Mouse (Mus musculus) heart, embryonic 16.5 days (tissue): Measurements from ENCODE around the gene Srrm1. TPM values are rescaled to one million over a fixed set of nuclear protein-coding genes. Genes with fewer than 3 reads are reported as not detected.
"Not testable (repeated sequence)": the region's sequence is repeated elsewhere in the genome, so short reads cannot be mapped to it uniquely, and the experiment has no call there.

Source experiments
- ATAC-seq: fragments of 200-750 bp; cut with Nextera tagmentation; replicated peaks from 2 replicates; pipeline ENCODE4 v1.8.0; 2017; ENCODE audit warnings: moderate number of reproducible peaks; ENCODE audit not compliant: insufficient read depth, low FRiP score; ENCODE audit errors: extremely low read depth
- H3K27ac ChIP-seq: fragments of 300-500 bp; sonication (generic); 2 replicates; pipeline ENCODE4 v1.5.1; 2014; ENCODE audit warnings: mild to moderate bottlenecking, low read length, control low read depth, moderate library complexity
- H3K27me3 ChIP-seq: fragments of 300-500 bp; sonication (generic); 2 replicates; pipeline ENCODE4 v1.6.1; 2014; ENCODE audit warnings: low read length, mixed read lengths; ENCODE audit not compliant: control insufficient read depth, insufficient read depth
- H3K36me3 ChIP-seq: fragments of 300-500 bp; sonication (generic); 2 replicates; pipeline ENCODE4 v1.6.1; 2014; ENCODE audit not compliant: control insufficient read depth, insufficient read depth
- H3K4me1 ChIP-seq: fragments of 300-500 bp; sonication (generic); 2 replicates; pipeline ENCODE4 v1.6.1; 2014; ENCODE audit warnings: low read length, mixed read lengths; ENCODE audit not compliant: control insufficient read depth, insufficient read depth
- H3K4me2 ChIP-seq: fragments of 300-500 bp; sonication (generic); 2 replicates; pipeline ENCODE4 v1.6.1; 2014; ENCODE audit warnings: low read depth, mild to moderate bottlenecking, control low read depth, low read length
- H3K4me3 ChIP-seq: fragments of 300-500 bp; sonication (generic); 2 replicates; pipeline ENCODE4 v1.5.1; 2014; ENCODE audit warnings: mild to moderate bottlenecking, control low read depth, low read length
- H3K9ac ChIP-seq: fragments of 300-500 bp; sonication (generic); 2 replicates; pipeline ENCODE4 v1.6.1; 2014; ENCODE audit warnings: low read length, control low read depth
- H3K9me3 ChIP-seq: fragments of 300-500 bp; sonication (generic); replicated peaks from 2 replicates; pipeline ENCODE4 v1.6.1; 2016; ENCODE audit warnings: low read length; ENCODE audit not compliant: control insufficient read depth
- WGBS: fragments of 180-500 bp; shearing (Covaris S2); extraction: QIAGEN DNeasy Blood & Tissue Kit; methylation state at CpG from one replicate; pipeline ENCODE4 v1.1.7; 2014; 5-methylcytosine and 5-hydroxymethylcytosine counted together
- polyA plus RNA-seq: library from polyadenylated mRNA; unstranded; fragments of >200 nt; fragmentation: Nextera tagmentation; extraction: Ambion mirVana; gene quantifications from 2 replicates; pipeline ENCODE4 v1.2.1, GENCODE M21; 2015

The Srrm1 gene
- polyA plus RNA-seq, 1 experiment from 2014 or later = 145 TPM

DNA sequence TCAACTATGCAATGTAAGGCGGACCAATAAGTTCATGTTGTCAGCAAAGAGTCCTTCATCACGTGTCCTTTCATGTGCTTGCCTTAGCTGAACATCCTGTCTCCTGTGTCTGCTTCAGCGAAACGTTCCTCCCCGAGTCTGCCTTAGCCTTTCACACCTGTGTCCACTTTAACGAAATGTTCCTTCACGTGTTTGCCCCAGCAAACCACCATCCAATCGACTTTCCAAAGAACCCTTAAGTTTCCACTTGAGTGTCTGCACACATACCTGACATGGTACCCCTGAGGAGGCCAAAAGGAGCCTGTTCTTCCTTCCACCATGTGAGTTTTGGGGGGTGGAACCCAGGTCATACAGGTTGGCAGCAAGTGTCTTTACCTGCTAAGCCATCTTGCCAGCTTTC is 61.9 kb downstream of the Srrm1 start:
- ATAC-seq = no peak
- H3K4me2 ChIP-seq = no peak overlapping the region
- H3K36me3 ChIP-seq = no peaks in the 10 kb centered on the region
- H3K27ac ChIP-seq = no peak overlapping the region
- H3K4me3 ChIP-seq = no peak overlapping the region
- no peaks in the 10 kb centered on the region for H3K27me3 ChIP-seq
- H3K4me1 ChIP-seq = peaks cover 30% of the 10 kb centered on the region
- WGBS = 90% methylated on average over 8 of the region's 8 CpGs
- no peaks in the 10 kb centered on the region for H3K9me3 ChIP-seq
- no peak overlapping the region for H3K9ac ChIP-seq

DNA sequence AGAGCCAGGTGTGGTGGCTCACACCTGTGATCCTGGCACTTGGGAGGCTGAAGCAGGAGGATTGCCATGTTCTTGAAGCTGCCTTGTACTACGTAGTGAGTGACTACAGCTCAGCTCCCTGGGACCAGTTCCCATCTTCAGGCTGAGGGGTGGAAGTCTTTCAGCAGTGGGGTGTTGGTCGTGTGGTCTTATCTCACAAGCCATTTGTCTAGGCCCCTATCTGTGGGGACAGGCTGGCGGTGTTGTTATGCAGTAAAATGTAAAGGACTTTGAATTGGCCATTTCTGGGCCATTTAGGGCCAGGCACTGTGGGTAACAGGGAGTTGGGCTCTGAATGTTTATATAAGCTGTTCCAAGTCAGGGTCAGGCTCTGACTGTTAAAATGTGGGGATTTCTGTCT is 65.1 kb downstream of the Srrm1 start:
- Histone ChIP-seq H3K4me3 (no peak overlapping the region), H3K36me3 (no peaks in the 10 kb centered on the region), H3K9ac (no peak overlapping the region), H3K4me1 (peaks cover 36% of the 10 kb centered on the region), H3K4me2 (no peak overlapping the region), H3K27ac (no peak overlapping the region), H3K27me3 (no peaks in the 10 kb centered on the region), H3K9me3 (no peaks in the 10 kb centered on the region)
- ATAC-seq = no peak
- WGBS = 65% methylated on average over 3 of the region's 3 CpGs

DNA sequence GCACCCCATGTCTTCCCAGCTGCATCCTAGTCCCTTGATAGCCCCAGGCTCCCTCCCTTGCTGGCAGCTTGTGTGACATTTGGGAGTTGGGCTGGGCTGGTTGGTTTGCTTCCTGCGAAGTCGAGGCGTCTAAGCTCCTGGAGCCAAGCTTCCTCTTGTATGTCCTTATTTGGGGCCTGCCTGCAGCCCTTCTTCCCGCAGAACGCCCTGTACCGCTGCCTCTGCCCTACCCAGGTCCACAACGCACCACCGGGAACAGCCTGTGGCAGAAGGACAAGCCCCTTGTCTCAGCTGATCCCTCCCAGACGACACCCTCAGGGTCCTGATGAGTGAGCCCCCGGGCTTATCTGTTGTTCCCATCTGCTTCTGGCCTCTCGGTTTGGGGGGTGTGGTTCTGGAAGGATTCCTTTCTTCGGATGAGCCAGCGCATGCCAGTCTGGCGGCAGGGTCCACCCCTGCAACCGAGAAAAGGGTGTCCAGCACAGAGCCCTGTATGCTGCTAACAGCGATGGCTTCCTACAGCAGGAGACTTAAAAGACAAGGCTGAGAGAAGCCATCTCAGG is 66.2 kb downstream of the Srrm1 start:
- 6% methylated on average over 16 of the region's 16 CpGs for WGBS
- Histone ChIP-seq H3K4me2 (peak overlapping the region; percentile 55), H3K27me3 (no peaks in the 10 kb centered on the region), H3K36me3 (no peaks in the 10 kb centered on the region), H3K27ac (peak overlapping the region; percentile 83), H3K4me1 (peaks cover 27% of the 10 kb centered on the region), H3K9ac (peak overlapping the region; percentile 62), H3K4me3 (peak overlapping the region; percentile 24), H3K9me3 (no peaks in the 10 kb centered on the region)
- ATAC-seq = peak; percentile 72

DNA sequence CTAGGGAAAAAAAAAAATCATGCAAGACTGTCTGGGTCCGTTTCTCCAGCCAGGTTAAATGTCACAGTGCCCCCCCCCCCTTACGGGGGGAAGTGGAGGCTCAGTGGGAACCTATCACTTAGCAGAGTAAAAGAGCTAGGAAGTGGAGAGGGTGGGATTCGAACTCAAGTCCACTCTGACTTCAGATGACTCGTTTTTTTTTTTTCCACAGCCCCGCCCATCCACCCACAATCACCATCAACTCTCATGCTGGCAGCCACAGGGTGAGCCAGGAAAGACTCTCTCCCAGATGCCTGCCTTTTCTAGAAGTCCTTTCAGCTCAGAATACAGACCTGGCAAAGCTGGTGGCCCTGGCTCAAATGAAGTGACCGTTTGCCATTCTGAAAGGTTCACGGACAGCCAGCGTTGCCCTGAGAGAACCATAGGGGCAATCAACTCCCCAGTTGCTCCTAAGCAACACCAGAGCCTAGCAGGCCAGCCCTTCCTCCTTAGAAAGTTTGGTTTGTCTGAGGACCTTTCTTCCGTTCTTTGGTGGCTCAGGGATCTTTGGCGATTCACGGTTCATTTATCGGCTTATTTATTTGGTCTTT is 67.0 kb downstream of the Srrm1 start:
- H3K9me3 ChIP-seq = no peaks in the 10 kb centered on the region
- H3K4me3 ChIP-seq = no peak overlapping the region
- no peaks in the 10 kb centered on the region for H3K36me3 ChIP-seq
- 58% methylated on average over 12 of the region's 12 CpGs for WGBS
- peak overlapping the region; percentile 83 for H3K27ac ChIP-seq
- no peak for ATAC-seq
- no peaks in the 10 kb centered on the region for H3K27me3 ChIP-seq
- H3K9ac ChIP-seq = peak overlapping the region; percentile 62; the same call in 1 of the 2 replicates
- peaks cover 23% of the 10 kb centered on the region for H3K4me1 ChIP-seq
- no peak overlapping the region for H3K4me2 ChIP-seq

DNA sequence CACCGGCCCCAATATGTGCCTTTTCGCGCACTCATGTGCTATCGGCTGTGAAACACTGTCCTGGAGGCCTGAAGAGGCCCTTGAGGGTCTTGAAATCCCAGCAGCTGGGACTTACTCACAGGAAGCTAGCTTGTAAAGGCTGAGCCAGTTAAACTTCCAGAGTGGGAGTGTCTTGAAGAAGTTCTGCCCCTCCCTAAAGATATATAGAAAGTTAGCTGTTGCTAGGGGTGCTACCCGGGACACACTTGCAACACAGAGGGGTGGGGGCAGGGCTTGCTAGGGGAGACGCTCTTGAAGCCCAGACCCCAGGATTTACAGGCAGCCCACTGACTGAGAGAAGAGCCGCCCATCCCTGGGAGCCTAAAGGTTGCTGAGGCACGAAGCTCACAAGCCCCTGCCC is 67.7 kb downstream of the Srrm1 start:
- Histone ChIP-seq H3K9ac (no peak overlapping the region), H3K4me2 (no peak overlapping the region), H3K27ac (no peak overlapping the region), H3K9me3 (no peaks in the 10 kb centered on the region), H3K4me1 (peaks cover 23% of the 10 kb centered on the region), H3K36me3 (no peaks in the 10 kb centered on the region), H3K4me3 (no peak overlapping the region), H3K27me3 (no peaks in the 10 kb centered on the region)
- WGBS = 56% methylated on average over 8 of the region's 8 CpGs
- no peak for ATAC-seq

DNA sequence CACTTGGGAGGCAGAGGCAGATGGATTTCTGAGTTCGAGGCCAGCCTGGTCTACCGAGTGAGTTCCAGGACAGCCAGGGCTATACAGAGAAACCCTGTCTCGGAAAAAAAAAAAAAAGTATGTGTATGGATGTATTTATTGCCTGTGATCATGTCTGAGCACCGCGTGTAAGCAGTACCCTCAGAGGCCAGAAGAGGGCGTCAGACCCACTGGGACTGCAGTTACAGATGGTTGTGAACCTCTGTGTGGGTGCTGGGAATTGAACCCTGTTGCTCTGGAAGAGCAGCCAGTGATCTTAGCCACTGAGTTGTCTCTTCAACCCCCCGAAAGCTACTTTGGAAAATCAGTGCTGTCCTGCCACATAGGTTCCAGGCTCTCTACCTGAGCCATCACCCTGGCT is 69.2 kb downstream of the Srrm1 start:
- Histone ChIP-seq H3K9ac (no peak overlapping the region), H3K27me3 (no peaks in the 10 kb centered on the region), H3K4me1 (peaks cover 23% of the 10 kb centered on the region), H3K4me3 (no peak overlapping the region), H3K27ac (no peak overlapping the region), H3K9me3 (no peaks in the 10 kb centered on the region), H3K4me2 (no peak overlapping the region), H3K36me3 (no peaks in the 10 kb centered on the region)
- WGBS = 82% methylated on average over 7 of the region's 7 CpGs
- ATAC-seq = no peak

DNA sequence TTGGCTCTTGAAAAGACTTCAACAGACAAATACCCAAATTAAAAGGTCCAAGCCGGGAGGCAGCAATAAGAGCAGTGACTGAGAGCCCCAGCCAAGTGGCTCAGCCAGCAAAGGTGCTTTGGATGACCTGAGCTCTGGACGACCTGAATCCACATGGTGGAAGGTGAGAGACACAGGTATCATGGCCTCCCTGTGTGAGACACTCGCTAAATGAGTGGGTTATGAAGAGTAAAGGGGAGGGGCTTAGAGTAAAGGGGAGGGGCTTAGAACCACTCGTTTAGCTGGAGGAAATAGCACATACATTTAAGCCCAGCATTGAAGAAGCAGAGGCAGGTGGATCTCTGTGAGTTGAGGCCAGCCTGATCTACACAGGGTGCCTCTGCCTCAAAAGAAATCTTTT is 69.7 kb downstream of the Srrm1 start:
- Histone ChIP-seq H3K27me3 (no peaks in the 10 kb centered on the region), H3K4me1 (peaks cover 23% of the 10 kb centered on the region), H3K27ac (no peak overlapping the region), H3K9me3 (no peaks in the 10 kb centered on the region), H3K4me3 (no peak overlapping the region), H3K9ac (no peak overlapping the region), H3K36me3 (no peaks in the 10 kb centered on the region), H3K4me2 (no peak overlapping the region)
- ATAC-seq = no peak
- 69% methylated on average over 4 of the region's 4 CpGs for WGBS

DNA sequence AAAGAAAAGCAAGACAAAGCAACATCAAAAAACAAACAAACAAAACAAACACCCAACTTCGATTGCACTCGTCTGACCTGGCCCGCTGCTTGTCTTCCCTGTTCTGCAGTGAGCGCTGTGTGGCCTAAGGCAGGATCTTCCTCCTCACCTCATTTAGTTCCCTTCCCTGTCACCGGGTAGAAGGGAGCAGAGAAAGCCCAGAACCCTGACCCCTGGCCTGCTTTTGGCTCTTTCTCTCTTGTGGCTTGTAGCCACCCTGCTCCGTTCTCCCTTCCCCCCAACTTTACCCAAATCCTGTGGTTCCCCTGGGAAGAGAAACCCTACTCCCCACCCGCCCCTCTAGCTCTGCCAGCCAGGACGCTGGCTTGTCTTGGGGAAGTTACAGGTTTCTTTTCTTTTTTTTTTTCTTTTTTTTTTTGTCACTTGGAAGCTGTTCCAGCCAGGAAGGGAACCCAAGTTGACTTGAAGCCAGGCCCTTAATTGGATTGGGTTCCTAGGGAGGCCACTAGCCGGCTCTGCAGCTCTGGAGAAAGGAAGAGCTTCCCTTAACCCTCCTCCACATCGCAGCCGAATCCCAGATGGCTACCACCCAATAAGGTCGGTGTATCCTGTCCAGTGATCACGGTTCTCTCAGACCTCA is 70.3 kb downstream of the Srrm1 start:
- 54% methylated on average over 13 of the region's 13 CpGs for WGBS
- Histone ChIP-seq H3K4me3 (no peak overlapping the region), H3K9me3 (no peaks in the 10 kb centered on the region), H3K4me2 (no peak overlapping the region), H3K4me1 (peaks cover 21% of the 10 kb centered on the region), H3K36me3 (no peaks in the 10 kb centered on the region), H3K9ac (no peak overlapping the region), H3K27ac (peak overlapping the region; percentile 30; the same call in 1 of the 2 replicates), H3K27me3 (no peaks in the 10 kb centered on the region)
- 0 out of 2 replicates have a peak, but pooled peaks have one; percentile 20 for ATAC-seq

DNA sequence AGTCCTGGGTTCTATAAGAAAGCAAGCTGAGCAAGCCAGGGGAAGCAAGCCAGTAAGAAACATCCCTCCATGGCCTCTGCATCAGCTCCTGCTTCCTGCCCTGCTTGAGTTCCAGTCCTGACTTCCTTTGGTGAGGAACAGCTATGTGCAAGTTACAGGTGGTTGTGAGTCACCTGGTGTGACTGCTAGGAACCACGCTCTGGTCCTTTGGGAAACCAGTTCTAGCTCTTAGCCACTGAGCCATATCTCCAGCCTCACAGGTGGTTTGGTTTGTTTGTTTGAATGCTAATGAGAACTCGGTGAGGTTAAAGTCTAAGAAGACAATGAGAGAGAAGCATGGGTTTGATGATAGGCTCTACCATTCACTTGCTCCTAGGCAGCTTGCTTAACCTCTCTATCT is 73.1 kb downstream of the Srrm1 start:
- not testable (repeated sequence) for ATAC-seq, H3K9me3 ChIP-seq
- WGBS = 75% methylated on average over 2 of the region's 2 CpGs

More for the DNA sequence above, 73.1 kb downstream of the Srrm1 start:
- not testable (repeated sequence) for H3K4me2 ChIP-seq, H3K4me1 ChIP-seq, H3K27me3 ChIP-seq, H3K27ac ChIP-seq, H3K4me3 ChIP-seq, H3K9ac ChIP-seq, H3K36me3 ChIP-seq
